Mouse (Mus musculus): ENCODE data around the gene Gal. TPM values are rescaled to one million over a fixed set of nuclear protein-coding genes. Genes with fewer than 3 reads are reported as not detected.
A peak's percentile ranks its signal among the peaks of the same experiment; 100 is the strongest.

The Gal gene
- polyA plus RNA-seq, 1 experiment from 2014 or later, result 12.2 TPM

DNA sequence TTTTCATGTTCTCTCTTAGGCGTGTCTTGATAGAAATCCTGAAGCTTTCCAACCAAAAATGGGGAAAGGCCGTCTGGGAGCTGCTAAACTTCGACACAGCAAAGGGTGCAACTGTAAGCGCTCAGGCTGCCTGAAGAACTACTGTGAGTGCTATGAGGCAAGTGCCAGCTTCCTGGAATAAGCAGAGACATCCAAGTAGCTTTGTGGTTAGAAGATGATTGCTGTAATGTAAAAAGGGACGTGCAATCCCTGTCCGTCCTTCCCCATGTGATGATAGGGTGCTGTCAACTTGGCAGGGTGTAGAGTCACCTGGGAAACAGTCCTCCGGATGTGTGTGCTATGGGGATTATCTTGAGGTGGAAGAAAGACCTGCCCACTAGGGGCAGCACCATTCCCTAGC lies 10.3 kb downstream of the Gal start:
- ATAC-seq (ENCODE audit: insufficient number of reproducible peaks, insufficient read depth, low FRiP score, low read depth), result no peak
- H3K27me3 ChIP-seq (ENCODE audit: control insufficient read depth, insufficient read depth, low read length), result no peaks in the 10 kb centered on the region
- H3K9ac ChIP-seq (replicated peaks; ENCODE audit: low read depth, low read length), result no peak overlapping the region
- H3K36me3 ChIP-seq (ENCODE audit: control insufficient read depth, insufficient read depth, low read length), result no peaks in the 10 kb centered on the region
- H3K27ac ChIP-seq (ENCODE audit: low read length), result no peak overlapping the region
- H3K4me1 ChIP-seq (ENCODE audit: control insufficient read depth, insufficient read depth, low read length), result no peaks in the 10 kb centered on the region
- no peak overlapping the region for H3K4me2 ChIP-seq (replicated peaks; ENCODE audit: low read depth, low read length)
- H3K4me3 ChIP-seq (ENCODE audit: low read depth, low read length), result no peak overlapping the region
- H3K9me3 ChIP-seq (ENCODE audit: control insufficient read depth, low read depth, low read length), result no peaks in the 10 kb centered on the region
- 83% methylated on average over 7 of the region's 7 CpGs for WGBS

- H3K9ac ChIP-seq (replicated peaks; ENCODE audit: low read depth, low read length), result no peak overlapping the region
- H3K4me2 ChIP-seq (replicated peaks; ENCODE audit: low read depth, low read length), result no peak overlapping the region
- H3K4me3 ChIP-seq (ENCODE audit: low read depth, low read length), result no peak overlapping the region
- no peak for ATAC-seq (ENCODE audit: insufficient number of reproducible peaks, insufficient read depth, low FRiP score, low read depth)
- H3K36me3 ChIP-seq (ENCODE audit: control insufficient read depth, insufficient read depth, low read length), result no peaks in the 10 kb centered on the region
- no peaks in the 10 kb centered on the region for H3K4me1 ChIP-seq (ENCODE audit: control insufficient read depth, insufficient read depth, low read length)
- WGBS, result 80% methylated on average over 6 of the region's 6 CpGs
- H3K27ac ChIP-seq (ENCODE audit: low read length), result no peak overlapping the region
- no peaks in the 10 kb centered on the region for H3K27me3 ChIP-seq (ENCODE audit: control insufficient read depth, insufficient read depth, low read length)
- no peaks in the 10 kb centered on the region for H3K9me3 ChIP-seq (ENCODE audit: control insufficient read depth, low read depth, low read length)
Measured at GRCm38 (mm10) chr19:3402390-3402789, 12.0 kb downstream of the Gal start.

GRCm38 (mm10) chr19:3401943-3402342 lies 12.4 kb downstream of the Gal start:
- WGBS, result 59% methylated on average over 7 of the region's 7 CpGs
- Histone ChIP-seq H3K4me3 (ENCODE audit: low read depth, low read length) (no peak overlapping the region), H3K9ac (replicated peaks; ENCODE audit: low read depth, low read length) (no peak overlapping the region), H3K4me1 (ENCODE audit: control insufficient read depth, insufficient read depth, low read length) (no peaks in the 10 kb centered on the region), H3K9me3 (ENCODE audit: control insufficient read depth, low read depth, low read length) (no peaks in the 10 kb centered on the region), H3K36me3 (ENCODE audit: control insufficient read depth, insufficient read depth, low read length) (no peaks in the 10 kb centered on the region), H3K4me2 (replicated peaks; ENCODE audit: low read depth, low read length) (no peak overlapping the region), H3K27ac (ENCODE audit: low read length) (no peak overlapping the region), H3K27me3 (ENCODE audit: control insufficient read depth, insufficient read depth, low read length) (no peaks in the 10 kb centered on the region)
- ATAC-seq (ENCODE audit: insufficient number of reproducible peaks, insufficient read depth, low FRiP score, low read depth), result no peak

DNA sequence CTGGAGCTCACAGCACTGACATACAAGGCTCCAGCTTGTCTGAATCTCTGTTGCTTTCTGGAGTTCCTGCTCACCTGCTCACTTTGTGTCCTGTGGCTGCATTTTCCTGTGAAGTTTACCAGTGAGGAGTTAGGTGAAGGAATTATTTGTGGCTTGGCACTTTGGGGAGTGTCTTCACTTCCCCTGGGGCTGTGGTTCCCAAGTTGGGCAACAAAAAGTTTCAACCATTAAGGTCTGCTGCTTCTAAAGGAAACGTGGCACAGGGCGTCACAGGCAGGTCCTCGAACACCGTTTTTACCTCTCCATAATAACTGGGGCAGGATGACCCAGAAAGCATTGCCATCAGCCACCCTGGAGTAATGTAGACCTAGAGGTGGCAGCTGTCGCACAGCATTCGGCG lies 12.8 kb downstream of the Gal start:
- Histone ChIP-seq H3K9ac (replicated peaks; ENCODE audit: low read depth, low read length) (no peak overlapping the region), H3K27me3 (ENCODE audit: control insufficient read depth, insufficient read depth, low read length) (no peaks in the 10 kb centered on the region), H3K9me3 (ENCODE audit: control insufficient read depth, low read depth, low read length) (no peaks in the 10 kb centered on the region), H3K4me2 (replicated peaks; ENCODE audit: low read depth, low read length) (no peak overlapping the region), H3K4me1 (ENCODE audit: control insufficient read depth, insufficient read depth, low read length) (no peaks in the 10 kb centered on the region), H3K4me3 (ENCODE audit: low read depth, low read length) (no peak overlapping the region), H3K36me3 (ENCODE audit: control insufficient read depth, insufficient read depth, low read length) (no peaks in the 10 kb centered on the region), H3K27ac (ENCODE audit: low read length) (no peak overlapping the region)
- WGBS, result 88% methylated on average over 7 of the region's 7 CpGs
- ATAC-seq (ENCODE audit: insufficient number of reproducible peaks, insufficient read depth, low FRiP score, low read depth), result no peak

- no peaks in the 10 kb centered on the region for H3K4me1 ChIP-seq (ENCODE audit: control insufficient read depth, insufficient read depth, low read length)
- H3K4me3 ChIP-seq (ENCODE audit: low read depth, low read length), result no peak overlapping the region
- no peaks in the 10 kb centered on the region for H3K9me3 ChIP-seq (ENCODE audit: control insufficient read depth, low read depth, low read length)
- ATAC-seq (ENCODE audit: insufficient number of reproducible peaks, insufficient read depth, low FRiP score, low read depth), result no peak
- no peak overlapping the region for H3K27ac ChIP-seq (ENCODE audit: low read length)
- no peaks in the 10 kb centered on the region for H3K36me3 ChIP-seq (ENCODE audit: control insufficient read depth, insufficient read depth, low read length)
- H3K27me3 ChIP-seq (ENCODE audit: control insufficient read depth, insufficient read depth, low read length), result no peaks in the 10 kb centered on the region
- H3K4me2 ChIP-seq (replicated peaks; ENCODE audit: low read depth, low read length), result no peak overlapping the region
- no peak overlapping the region for H3K9ac ChIP-seq (replicated peaks; ENCODE audit: low read depth, low read length)
- WGBS, result 88% methylated on average over 4 of the region's 4 CpGs
Measured at GRCm38 (mm10) chr19:3400057-3400456, 14.3 kb downstream of the Gal start.

- no peak overlapping the region for H3K9ac ChIP-seq (replicated peaks; ENCODE audit: low read depth, low read length)
- ATAC-seq (ENCODE audit: insufficient number of reproducible peaks, insufficient read depth, low FRiP score, low read depth), result no peak
- no peak overlapping the region for H3K27ac ChIP-seq (ENCODE audit: low read length)
- H3K4me2 ChIP-seq (replicated peaks; ENCODE audit: low read depth, low read length), result no peak overlapping the region
- H3K4me3 ChIP-seq (ENCODE audit: low read depth, low read length), result no peak overlapping the region
- H3K9me3 ChIP-seq (ENCODE audit: control insufficient read depth, low read depth, low read length), result peaks cover 4% of the 10 kb centered on the region; the same call in 1 of the 2 replicates
- WGBS, result 73% methylated on average over 3 of the region's 3 CpGs
- H3K36me3 ChIP-seq (ENCODE audit: control insufficient read depth, insufficient read depth, low read length), result no peaks in the 10 kb centered on the region
- H3K27me3 ChIP-seq (ENCODE audit: control insufficient read depth, insufficient read depth, low read length), result no peaks in the 10 kb centered on the region
- H3K4me1 ChIP-seq (ENCODE audit: control insufficient read depth, insufficient read depth, low read length), result peaks cover 3% of the 10 kb centered on the region; the same call in 1 of the 2 replicates
Measured at GRCm38 (mm10) chr19:3394216-3394615, 20.1 kb downstream of the Gal start.

DNA sequence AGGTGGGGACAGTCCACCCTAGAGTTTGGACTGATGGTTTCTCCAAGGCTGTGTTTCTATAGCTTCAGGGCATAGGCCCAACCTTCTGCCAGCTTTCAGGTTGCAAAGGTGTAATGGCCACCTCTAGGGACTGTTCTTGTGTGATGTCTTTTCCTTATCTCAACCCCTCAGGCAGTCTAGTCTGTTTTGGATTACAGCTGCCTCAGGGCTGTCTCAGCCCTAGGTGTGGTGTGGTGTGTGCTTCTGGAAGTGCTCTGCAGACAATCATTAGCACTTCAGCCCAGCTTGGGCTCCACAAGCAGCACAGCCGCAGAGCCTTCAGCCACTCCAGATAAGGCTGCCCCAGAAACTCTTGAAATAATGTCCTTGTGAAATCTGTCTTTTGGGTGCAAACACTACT lies 22.0 kb downstream of the Gal start:
- WGBS, result 48% methylated on average over 1 of the region's 1 CpGs
- H3K4me3 ChIP-seq (ENCODE audit: low read depth, low read length), result no peak overlapping the region
- ATAC-seq (ENCODE audit: insufficient number of reproducible peaks, insufficient read depth, low FRiP score, low read depth), result no peak
- H3K4me2 ChIP-seq (replicated peaks; ENCODE audit: low read depth, low read length), result no peak overlapping the region
- no peak overlapping the region for H3K9ac ChIP-seq (replicated peaks; ENCODE audit: low read depth, low read length)
- no peaks in the 10 kb centered on the region for H3K36me3 ChIP-seq (ENCODE audit: control insufficient read depth, insufficient read depth, low read length)
- no peaks in the 10 kb centered on the region for H3K27me3 ChIP-seq (ENCODE audit: control insufficient read depth, insufficient read depth, low read length)
- H3K9me3 ChIP-seq (ENCODE audit: control insufficient read depth, low read depth, low read length), result peaks cover 4% of the 10 kb centered on the region; the same call in 1 of the 2 replicates
- H3K27ac ChIP-seq (ENCODE audit: low read length), result no peak overlapping the region
- peaks cover 3% of the 10 kb centered on the region for H3K4me1 ChIP-seq (ENCODE audit: control insufficient read depth, insufficient read depth, low read length)

GRCm38 (mm10) chr19:3389089-3389488 lies 25.3 kb downstream of the Gal start:
- 0% methylated on average over 43 of the region's 43 CpGs for WGBS
- ATAC-seq (ENCODE audit: insufficient number of reproducible peaks, insufficient read depth, low FRiP score, low read depth), result peak; percentile 91
- H3K4me1 ChIP-seq (ENCODE audit: control insufficient read depth, insufficient read depth, low read length), result peaks cover 3% of the 10 kb centered on the region
- peak overlapping the region; percentile 38 for H3K4me3 ChIP-seq (ENCODE audit: low read depth, low read length)
- no peak overlapping the region for H3K27ac ChIP-seq (ENCODE audit: low read length)
- H3K9ac ChIP-seq (replicated peaks; ENCODE audit: low read depth, low read length), result peak overlapping the region; percentile 25; the same call in 1 of the 2 replicates
- no peaks in the 10 kb centered on the region for H3K27me3 ChIP-seq (ENCODE audit: control insufficient read depth, insufficient read depth, low read length)
- H3K36me3 ChIP-seq (ENCODE audit: control insufficient read depth, insufficient read depth, low read length), result no peaks in the 10 kb centered on the region
- H3K9me3 ChIP-seq (ENCODE audit: control insufficient read depth, low read depth, low read length), result peaks cover 4% of the 10 kb centered on the region; the same call in 1 of the 2 replicates
- peak overlapping the region; percentile 91 for H3K4me2 ChIP-seq (replicated peaks; ENCODE audit: low read depth, low read length)

DNA sequence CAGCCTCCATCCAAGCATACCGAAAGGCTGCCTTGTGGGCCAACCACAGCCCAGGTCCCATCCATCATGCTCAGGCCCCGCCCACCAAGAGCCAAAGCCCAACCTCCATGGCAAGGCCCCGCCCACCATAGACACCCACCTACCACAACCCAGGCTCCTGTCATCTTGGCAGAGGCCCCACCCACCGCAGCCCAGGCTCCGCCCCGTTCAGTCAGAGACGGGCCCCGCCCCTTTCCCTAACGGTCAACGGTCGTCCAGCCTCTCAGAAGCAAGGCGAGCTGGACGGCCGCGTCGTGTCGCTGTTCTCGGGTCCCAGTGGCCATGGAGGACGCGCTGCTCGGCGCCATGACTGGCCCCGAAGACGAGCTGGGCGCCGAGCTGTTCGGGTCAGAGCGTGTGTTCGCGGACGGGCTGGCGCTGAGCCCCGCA lies 25.7 kb downstream of the Gal start, which contains the start of gene Tesmin:
Tesmin (plus strand) TSS at position 229 of the 429 bp plus-strand sequence.
- Histone ChIP-seq H3K27ac (ENCODE audit: low read length) (no peak within 1 kb of the TSS), H3K9me3 (ENCODE audit: control insufficient read depth, low read depth, low read length) (peaks cover 4% of the 10 kb centered on the region; the same call in 1 of the 2 replicates), H3K9ac (replicated peaks; ENCODE audit: low read depth, low read length) (peak within 1 kb of the TSS; percentile 25; the same call in 1 of the 2 replicates), H3K36me3 (ENCODE audit: control insufficient read depth, insufficient read depth, low read length) (peaks cover 2% of the 10 kb centered on the region; the same call in 1 of the 2 replicates), H3K27me3 (ENCODE audit: control insufficient read depth, insufficient read depth, low read length) (no peaks in the 10 kb centered on the region), H3K4me2 (replicated peaks; ENCODE audit: low read depth, low read length) (peak within 1 kb of the TSS; percentile 91), H3K4me1 (ENCODE audit: control insufficient read depth, insufficient read depth, low read length) (peaks cover 3% of the 10 kb centered on the region), H3K4me3 (ENCODE audit: low read depth, low read length) (peak within 1 kb of the TSS; percentile 38)
- peak; percentile 85 for ATAC-seq (ENCODE audit: insufficient number of reproducible peaks, insufficient read depth, low FRiP score, low read depth)
- WGBS, result 3% methylated on average over 33 of the region's 33 CpGs

Data from stomach, embryonic 14.5 days (tissue).